Mouse (Mus musculus): ENCODE data around the gene Acadm.

Acadm gene

GRCm38 (mm10) chr3:153902595-153902994, 41.8 kb downstream of the Acadm start:
- no peak for DNase-seq (ENCODE audit: low spot score)

- DNase-seq (ENCODE audit: low spot score) = no peak
These were observed 42.5 kb downstream of the Acadm start for GRCm38 (mm10) chr3:153901904-153902303.

- no peak for DNase-seq (ENCODE audit: low spot score)
These were observed 47.2 kb downstream of the Acadm start for GRCm38 (mm10) chr3:153897216-153897615.

GRCm38 (mm10) chr3:153895454-153895853, 49.0 kb downstream of the Acadm start:
- no peak for DNase-seq (ENCODE audit: low spot score)

- DNase-seq (ENCODE audit: low spot score) = no peak
These were observed 55.1 kb downstream of the Acadm start for GRCm38 (mm10) chr3:153889188-153889781.

GRCm38 (mm10) chr3:153888141-153888540, 56.3 kb downstream of the Acadm start:
- DNase-seq (ENCODE audit: low spot score) = no peak

- no peak for DNase-seq (ENCODE audit: low spot score)
These were observed 58.1 kb downstream of the Acadm start for GRCm38 (mm10) chr3:153886296-153886695.

All from urinary bladder, postnatal 25 days (tissue).